Mouse (Mus musculus) intestine, embryonic 16.5 days (tissue): ENCODE results near the gene Tmcc3. TPM values are rescaled to one million over a fixed set of nuclear protein-coding genes. Genes with fewer than 3 reads are reported as not detected.

Experiments
- ATAC-seq: fragments of 200-750 bp; cut with Nextera tagmentation; 2 replicates; pipeline ENCODE4 v1.8.0; 2017; ENCODE audit warnings: moderate TSS enrichment, moderate library complexity
- H3K27ac ChIP-seq: fragments of 300-500 bp; sonication (generic); 2 replicates; pipeline ENCODE4 v1.5.1; 2014; ENCODE audit warnings: mild to moderate bottlenecking, low read length
- H3K27me3 ChIP-seq: fragments of 300-500 bp; sonication (generic); replicated peaks from 2 replicates; pipeline ENCODE4 v1.6.1; 2014; ENCODE audit warnings: low read length, control low read depth, mixed read lengths; ENCODE audit not compliant: control insufficient read depth, insufficient read depth
- H3K36me3 ChIP-seq: fragments of 300-500 bp; sonication (generic); 2 replicates; pipeline ENCODE4 v1.6.1; 2014; ENCODE audit warnings: low read length, control low read depth; ENCODE audit not compliant: control insufficient read depth, insufficient read depth
- H3K4me1 ChIP-seq: fragments of 300-500 bp; sonication (generic); 2 replicates; pipeline ENCODE4 v1.6.1; 2014; ENCODE audit warnings: low read length, control low read depth, mixed read lengths; ENCODE audit not compliant: control insufficient read depth, insufficient read depth
- H3K4me2 ChIP-seq: fragments of 300-500 bp; sonication (generic); 2 replicates; pipeline ENCODE4 v1.6.1; 2014; ENCODE audit warnings: low read depth, low read length, control low read depth
- H3K4me3 ChIP-seq: fragments of 300-500 bp; sonication (generic); 2 replicates; pipeline ENCODE4 v1.5.1; 2014; ENCODE audit warnings: mild to moderate bottlenecking, low read length
- H3K9ac ChIP-seq: fragments of 300-500 bp; sonication (generic); 2 replicates; pipeline ENCODE4 v1.6.1; 2014; ENCODE audit warnings: low read depth, low read length
- H3K9me3 ChIP-seq: fragments of 300-500 bp; sonication (generic); 2 replicates; pipeline ENCODE4 v1.6.1; 2016; ENCODE audit warnings: low read length, control low read depth; ENCODE audit not compliant: control insufficient read depth
- WGBS: fragments of 180-500 bp; shearing (Covaris S2); extraction: QIAGEN DNeasy Blood & Tissue Kit; methylation state at CpG from one replicate; pipeline ENCODE4 v1.1.7; 2014; 5-methylcytosine and 5-hydroxymethylcytosine counted together
- polyA plus RNA-seq: library from polyadenylated mRNA; unstranded; fragments of >200 nt; fragmentation: Nextera tagmentation; extraction: Ambion mirVana; gene quantifications from 2 replicates; pipeline ENCODE4 v1.2.1, GENCODE M21; 2015

Gene Tmcc3
- polyA plus RNA-seq, 1 experiment from 2014 or later, result 8.8 TPM

- whole genome bisulfite sequencing, result 60% methylated on average over 13 of the region's 13 CpGs
These were observed 262.9 kb downstream of the Tmcc3 start for GRCm38 (mm10) chr10:94574451-94575333.

GRCm38 (mm10) chr10:94575958-94576357 is 264.2 kb downstream of the Tmcc3 start:
- H3K27me3 ChIP-seq, result no peaks in the 10 kb centered on the region
- no peak overlapping the region for H3K27ac ChIP-seq
- WGBS, result 31% methylated on average over 8 of the region's 8 CpGs
- no peak overlapping the region for H3K4me3 ChIP-seq
- ATAC-seq, result peak; percentile 58
- no peaks in the 10 kb centered on the region for H3K36me3 ChIP-seq
- no peaks in the 10 kb centered on the region for H3K9me3 ChIP-seq
- H3K9ac ChIP-seq, result no peak overlapping the region; the same call in 1 of the 2 replicates
- H3K4me1 ChIP-seq, result peaks cover 23% of the 10 kb centered on the region
- no peak overlapping the region for H3K4me2 ChIP-seq

More at GRCm38 (mm10) chr10:94574451-94575333, 262.9 kb downstream of the Tmcc3 start:
- H3K36me3 ChIP-seq, result no peaks in the 10 kb centered on the region
- H3K4me2 ChIP-seq, result peak overlapping the region; percentile 9; the same call in 1 of the 2 replicates
- no peaks in the 10 kb centered on the region for H3K27me3 ChIP-seq
- H3K9me3 ChIP-seq, result no peaks in the 10 kb centered on the region
- no peak overlapping the region for H3K9ac ChIP-seq
- peaks cover 25% of the 10 kb centered on the region for H3K4me1 ChIP-seq
- peak overlapping the region; percentile 69 for H3K27ac ChIP-seq
- ATAC-seq, result peak; percentile 83
- H3K4me3 ChIP-seq, result no peak overlapping the region

GRCm38 (mm10) chr10:94578870-94579269 is 267.1 kb downstream of the Tmcc3 start:
- H3K36me3 ChIP-seq, result no peaks in the 10 kb centered on the region
- no peak overlapping the region for H3K4me3 ChIP-seq
- H3K9me3 ChIP-seq, result no peaks in the 10 kb centered on the region
- 90% methylated on average over 15 of the region's 15 CpGs for WGBS
- no peak for ATAC-seq
- peaks cover 18% of the 10 kb centered on the region for H3K4me1 ChIP-seq
- no peak overlapping the region for H3K4me2 ChIP-seq
- no peaks in the 10 kb centered on the region for H3K27me3 ChIP-seq
- no peak overlapping the region for H3K27ac ChIP-seq
- no peak overlapping the region for H3K9ac ChIP-seq

DNA sequence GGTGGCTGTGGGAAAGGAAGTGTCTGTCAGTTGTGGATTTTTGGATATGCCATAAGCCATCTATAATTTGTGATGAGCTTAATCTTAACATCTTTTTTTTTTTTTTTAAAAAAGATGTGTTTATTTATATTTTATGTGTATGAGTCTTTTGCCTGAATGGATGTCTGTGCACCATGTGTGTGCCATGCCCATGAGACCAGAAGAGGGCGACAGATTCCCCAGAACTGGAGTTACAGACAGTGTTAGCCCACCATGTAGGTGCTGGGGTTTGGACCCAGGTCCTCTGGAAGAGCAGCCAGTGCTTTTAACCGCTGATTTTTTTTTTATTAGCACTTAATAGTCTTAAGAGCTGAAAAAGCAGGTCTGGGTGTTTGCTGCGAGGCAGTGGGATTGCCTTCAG is 269.6 kb downstream of the Tmcc3 start:
- Histone ChIP-seq H3K4me3 (no peak overlapping the region), H3K4me1 (no peaks in the 10 kb centered on the region), H3K27ac (no peak overlapping the region), H3K27me3 (no peaks in the 10 kb centered on the region), H3K36me3 (no peaks in the 10 kb centered on the region), H3K9ac (no peak overlapping the region), H3K9me3 (no peaks in the 10 kb centered on the region), H3K4me2 (no peak overlapping the region)
- 90% methylated on average over 3 of the region's 3 CpGs for WGBS
- ATAC-seq, result no peak

DNA sequence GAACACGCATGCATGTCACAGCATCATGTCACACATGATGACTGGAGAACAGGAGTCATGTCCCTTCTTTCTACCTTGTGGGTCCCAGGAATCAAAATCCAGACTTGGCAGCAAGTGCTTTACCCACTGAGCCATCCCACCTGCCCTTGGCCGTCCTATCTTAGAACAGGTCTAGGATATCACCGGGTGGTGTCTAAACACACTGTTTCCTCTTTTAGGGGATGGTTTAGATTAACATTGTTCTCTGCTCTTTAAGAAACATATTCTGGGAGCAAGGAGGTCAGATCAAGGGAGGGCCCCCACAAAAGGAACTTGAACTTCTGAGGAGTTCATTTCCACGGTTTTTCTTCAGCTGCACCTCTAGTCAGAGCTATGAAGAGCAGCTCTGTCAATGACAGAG is 272.0 kb downstream of the Tmcc3 start:
- no peaks in the 10 kb centered on the region for H3K27me3 ChIP-seq
- H3K4me3 ChIP-seq, result no peak overlapping the region
- 66% methylated on average over 4 of the region's 4 CpGs for WGBS
- H3K27ac ChIP-seq, result no peak overlapping the region
- H3K4me2 ChIP-seq, result no peak overlapping the region
- H3K9me3 ChIP-seq, result no peaks in the 10 kb centered on the region
- H3K4me1 ChIP-seq, result no peaks in the 10 kb centered on the region
- no peaks in the 10 kb centered on the region for H3K36me3 ChIP-seq
- no peak overlapping the region for H3K9ac ChIP-seq
- no peak for ATAC-seq

- WGBS, result 55% methylated on average over 17 of the region's 17 CpGs
- H3K4me1 ChIP-seq, result no peaks in the 10 kb centered on the region
- no peak overlapping the region for H3K4me2 ChIP-seq
These were observed 273.2 kb downstream of the Tmcc3 start for GRCm38 (mm10) chr10:94584851-94585359.

GRCm38 (mm10) chr10:94585819-94586218 is 274.1 kb downstream of the Tmcc3 start:
- Histone ChIP-seq H3K4me2 (no peak overlapping the region), H3K9me3 (no peaks in the 10 kb centered on the region), H3K27me3 (no peaks in the 10 kb centered on the region), H3K27ac (no peak overlapping the region), H3K4me3 (no peak overlapping the region), H3K9ac (no peak overlapping the region), H3K36me3 (no peaks in the 10 kb centered on the region), H3K4me1 (no peaks in the 10 kb centered on the region)
- WGBS, result 70% methylated on average over 8 of the region's 8 CpGs
- ATAC-seq, result no peak

More at GRCm38 (mm10) chr10:94584851-94585359, 273.2 kb downstream of the Tmcc3 start:
- no peak overlapping the region for H3K9ac ChIP-seq
- no peak for ATAC-seq
- H3K9me3 ChIP-seq, result no peaks in the 10 kb centered on the region
- no peaks in the 10 kb centered on the region for H3K27me3 ChIP-seq
- H3K27ac ChIP-seq, result no peak overlapping the region
- H3K4me3 ChIP-seq, result no peak overlapping the region
- H3K36me3 ChIP-seq, result no peaks in the 10 kb centered on the region

DNA sequence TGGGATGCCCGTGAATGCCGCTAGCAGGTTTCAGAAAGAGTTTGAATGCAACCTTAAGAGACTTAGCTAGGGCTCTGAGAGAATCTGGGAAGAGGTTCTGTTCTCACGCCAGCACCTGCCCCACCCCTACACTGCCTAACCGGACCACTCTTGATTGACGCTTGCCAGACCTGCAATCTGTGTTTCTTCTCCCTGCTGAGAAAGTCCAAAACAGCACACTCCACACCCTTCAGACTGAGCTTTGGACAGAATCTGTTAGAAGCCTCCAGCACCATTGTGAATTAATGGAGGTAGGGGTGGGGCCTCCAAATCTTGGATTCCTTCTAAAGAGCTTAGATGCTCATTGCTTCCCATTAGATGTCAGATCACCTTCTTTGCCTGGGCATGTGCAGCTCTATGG is 277.2 kb downstream of the Tmcc3 start:
- Histone ChIP-seq H3K9ac (no peak overlapping the region), H3K4me2 (no peak overlapping the region), H3K36me3 (no peaks in the 10 kb centered on the region), H3K9me3 (no peaks in the 10 kb centered on the region), H3K4me1 (no peaks in the 10 kb centered on the region), H3K27ac (no peak overlapping the region), H3K27me3 (no peaks in the 10 kb centered on the region), H3K4me3 (no peak overlapping the region)
- no peak for ATAC-seq
- 78% methylated on average over 5 of the region's 5 CpGs for WGBS

- no peak overlapping the region for H3K27ac ChIP-seq
- WGBS, result 70% methylated on average over 9 of the region's 9 CpGs
- no peaks in the 10 kb centered on the region for H3K9me3 ChIP-seq
- no peak for ATAC-seq
- no peaks in the 10 kb centered on the region for H3K27me3 ChIP-seq
- no peaks in the 10 kb centered on the region for H3K4me1 ChIP-seq
- no peak overlapping the region for H3K4me3 ChIP-seq
- no peak overlapping the region for H3K9ac ChIP-seq
- H3K4me2 ChIP-seq, result no peak overlapping the region
- no peaks in the 10 kb centered on the region for H3K36me3 ChIP-seq
These were observed 284.0 kb downstream of the Tmcc3 start for GRCm38 (mm10) chr10:94595705-94596104.
